Mouse (Mus musculus) myocyte (in vitro differentiated cells): ENCODE results near the gene Fto. TPM values are rescaled to one million over a fixed set of nuclear protein-coding genes. Genes with fewer than 3 reads are reported as not detected.

ENCODE experiments used
- H3K27me3 ChIP-seq: one replicate; pipeline ENCODE4 v1.6.1; 2011; ENCODE audit not compliant: control insufficient read depth, insufficient read depth, insufficient read length
- H3K36me3 ChIP-seq: one replicate; pipeline ENCODE4 v1.6.1; 2011; ENCODE audit not compliant: control insufficient read depth, insufficient read depth
- H3K4me2 ChIP-seq: one replicate; pipeline ENCODE4 v1.6.1; 2011; ENCODE audit warnings: low read depth, control low read depth
- H3K4me3 ChIP-seq: one replicate; pipeline ENCODE4 v1.5.1; 2011; ENCODE audit warnings: mild to moderate bottlenecking, control low read depth, moderate library complexity
- H3K79me2 ChIP-seq: one replicate; pipeline ENCODE4 v1.6.1; 2011; ENCODE audit not compliant: control insufficient read depth, insufficient read depth
- H3ac ChIP-seq: one replicate; pipeline ENCODE4 v1.6.1; 2011; ENCODE audit not compliant: control insufficient read depth, insufficient read length
- CEBPB ChIP-seq: IDR thresholded peaks from 2 replicates; pipeline ENCODE4 v1.6.1; 2011; ENCODE audit warnings: mild to moderate bottlenecking, moderate library complexity; ENCODE audit not compliant: poor library complexity, insufficient read depth, severe bottlenecking
- E2F4 ChIP-seq: IDR thresholded peaks from one replicate; pipeline ENCODE4 v1.6.1; 2011; ENCODE audit warnings: mild to moderate bottlenecking, control low read depth, moderate library complexity; ENCODE audit not compliant: insufficient read depth
- MAX ChIP-seq: IDR thresholded peaks from one replicate; pipeline ENCODE4 v1.6.1; 2011; ENCODE audit warnings: low read depth, mild to moderate bottlenecking, control low read depth
- MYOD1 ChIP-seq, 3 experiments: IDR thresholded peaks; one replicate each; pipeline ENCODE4 v1.6.1; 2011; ENCODE audit warnings: control low read depth in 2 of 3, low read depth in 2 of 3, mild to moderate bottlenecking in 2 of 3, moderate library complexity in 1 of 3; ENCODE audit not compliant: insufficient read length in 2 of 3, control insufficient read depth in 1 of 3
- MYOG ChIP-seq, 3 experiments: IDR thresholded peaks; one replicate each; pipeline ENCODE4 v1.6.1; 2011; ENCODE audit warnings: control low read depth in 2 of 3, low read depth in 2 of 3, mild to moderate bottlenecking in 2 of 3; ENCODE audit not compliant: insufficient read length in 2 of 3, control insufficient read depth in 1 of 3, insufficient read depth in 1 of 3
- POLR2A ChIP-seq: IDR thresholded peaks from one replicate; pipeline ENCODE4 v1.6.1; 2011; ENCODE audit warnings: low read depth, mild to moderate bottlenecking, control low read depth, moderate library complexity; ENCODE audit not compliant: insufficient read length
- POLR2AphosphoS2 ChIP-seq: IDR thresholded peaks from one replicate; pipeline ENCODE4 v1.6.1; 2011; ENCODE audit warnings: low read depth, control low read depth; ENCODE audit not compliant: insufficient read length
- REST ChIP-seq: IDR thresholded peaks from one replicate; pipeline ENCODE4 v1.6.1; 2011; ENCODE audit warnings: mild to moderate bottlenecking, control low read depth, moderate library complexity; ENCODE audit not compliant: insufficient read depth, insufficient read length
- SRF ChIP-seq: IDR thresholded peaks from one replicate; pipeline ENCODE4 v1.6.1; 2011; ENCODE audit warnings: low read depth; ENCODE audit not compliant: control insufficient read depth, insufficient read length
- TCF12 ChIP-seq: IDR thresholded peaks from one replicate; pipeline ENCODE4 v1.6.1; 2011; ENCODE audit warnings: mild to moderate bottlenecking, control low read depth; ENCODE audit not compliant: poor library complexity, insufficient read depth, severe bottlenecking
- TCF3 ChIP-seq: IDR thresholded peaks from one replicate; pipeline ENCODE4 v1.6.1; 2011; ENCODE audit warnings: low read depth, control low read depth; ENCODE audit not compliant: insufficient read length
- USF1 ChIP-seq: IDR thresholded peaks from one replicate; pipeline ENCODE4 v1.6.1; 2011; ENCODE audit warnings: low read depth, mild to moderate bottlenecking, control low read depth, moderate library complexity
- polyA plus RNA-seq: library from polyadenylated mRNA; unstranded; fragments of >200 nt; fragmentation: generic; extraction: Trizol; gene quantifications from one replicate; pipeline ENCODE4 v1.2.1, GENCODE M21; 2012; ENCODE audit warnings: missing spikeins

Gene Fto
- polyA plus RNA-seq, 1 experiment: 74.1 TPM

- no peak for TF ChIP-seq REST
- no peak for TF ChIP-seq MAX
- no peak for TF ChIP-seq POLR2A
- no peak for TF ChIP-seq MYOD1 (IDR thresholded peaks at IDR 0.05; ENCODE audit: control insufficient read depth in 1 of 3, insufficient read length in 2 of 3, low read depth in 2 of 3)
- no peak for TF ChIP-seq E2F4
- TF ChIP-seq TCF3: no peak
- TF ChIP-seq MYOG (IDR thresholded peaks at IDR 0.05; ENCODE audit: control insufficient read depth in 1 of 3, insufficient read depth in 1 of 3, insufficient read length in 2 of 3, low read depth in 2 of 3): no peak
- TF ChIP-seq SRF: no peak
- no peak for TF ChIP-seq USF1
- no peak for TF ChIP-seq TCF12
- TF ChIP-seq CEBPB: no peak
- no peak for TF ChIP-seq POLR2AphosphoS2
- Histone ChIP-seq H3K27me3 (no peaks in the 10 kb centered on the region), H3K36me3 (no peaks in the 10 kb centered on the region), H3K4me3 (no peak overlapping the region), H3K79me2 (no peaks in the 10 kb centered on the region), H3ac (no peak overlapping the region), H3K4me2 (no peak overlapping the region)
These were observed 257.5 kb downstream of the Fto start for GRCm38 (mm10) chr8:91570809-91571208.

GRCm38 (mm10) chr8:91571978-91572377 lies 258.7 kb downstream of the Fto start:
- H3ac ChIP-seq: no peak overlapping the region
- TF ChIP-seq E2F4: no peak
- TF ChIP-seq MYOG (IDR thresholded peaks at IDR 0.05; ENCODE audit: control insufficient read depth in 1 of 3, insufficient read depth in 1 of 3, insufficient read length in 2 of 3, low read depth in 2 of 3): no peak
- no peak for TF ChIP-seq SRF
- no peak for TF ChIP-seq REST
- TF ChIP-seq POLR2AphosphoS2: no peak
- TF ChIP-seq TCF3: no peak
- TF ChIP-seq POLR2A: no peak
- no peak for TF ChIP-seq USF1
- TF ChIP-seq MAX: no peak
- no peak for TF ChIP-seq TCF12
- TF ChIP-seq MYOD1 (IDR thresholded peaks at IDR 0.05; ENCODE audit: control insufficient read depth in 1 of 3, insufficient read length in 2 of 3, low read depth in 2 of 3): no peak
- H3K27me3 ChIP-seq: no peaks in the 10 kb centered on the region
- H3K36me3 ChIP-seq: no peaks in the 10 kb centered on the region
- H3K4me3 ChIP-seq: no peak overlapping the region
- no peaks in the 10 kb centered on the region for H3K79me2 ChIP-seq
- H3K4me2 ChIP-seq: no peak overlapping the region

GRCm38 (mm10) chr8:91572630-91573029 lies 259.3 kb downstream of the Fto start:
- H3ac ChIP-seq: no peak overlapping the region
- TF ChIP-seq MYOG (IDR thresholded peaks at IDR 0.05; ENCODE audit: control insufficient read depth in 1 of 3, insufficient read depth in 1 of 3, insufficient read length in 2 of 3, low read depth in 2 of 3) (peak in 1 of 3 experiments; percentile 3), POLR2A (no peak), USF1 (peak; percentile 6)
- H3K27me3 ChIP-seq: no peaks in the 10 kb centered on the region
- no peak overlapping the region for H3K4me2 ChIP-seq
- H3K79me2 ChIP-seq: no peaks in the 10 kb centered on the region
- no peaks in the 10 kb centered on the region for H3K36me3 ChIP-seq
- H3K4me3 ChIP-seq: no peak overlapping the region

GRCm38 (mm10) chr8:91575576-91575975 lies 262.3 kb downstream of the Fto start:
- Histone ChIP-seq H3K27me3 (no peaks in the 10 kb centered on the region), H3ac (no peak overlapping the region), H3K4me2 (no peak overlapping the region), H3K36me3 (no peaks in the 10 kb centered on the region), H3K79me2 (no peaks in the 10 kb centered on the region), H3K4me3 (no peak overlapping the region)
- TF ChIP-seq USF1: no peak
- TF ChIP-seq MAX: no peak
- TF ChIP-seq POLR2A: no peak
- no peak for TF ChIP-seq MYOG (IDR thresholded peaks at IDR 0.05; ENCODE audit: control insufficient read depth in 1 of 3, insufficient read depth in 1 of 3, insufficient read length in 2 of 3, low read depth in 2 of 3)
- TF ChIP-seq TCF12: no peak
- TF ChIP-seq CEBPB: no peak

GRCm38 (mm10) chr8:91576086-91576917 lies 263.0 kb downstream of the Fto start:
- Histone ChIP-seq H3K27me3 (no peaks in the 10 kb centered on the region), H3K36me3 (no peaks in the 10 kb centered on the region), H3ac (no peak overlapping the region), H3K79me2 (no peaks in the 10 kb centered on the region), H3K4me2 (no peak overlapping the region), H3K4me3 (no peak overlapping the region)
- no peak for TF ChIP-seq TCF12
- TF ChIP-seq POLR2AphosphoS2: no peak
- TF ChIP-seq CEBPB: no peak
- TF ChIP-seq MYOG (IDR thresholded peaks at IDR 0.05; ENCODE audit: control insufficient read depth in 1 of 3, insufficient read depth in 1 of 3, insufficient read length in 2 of 3, low read depth in 2 of 3): no peak
- no peak for TF ChIP-seq MYOD1 (IDR thresholded peaks at IDR 0.05; ENCODE audit: control insufficient read depth in 1 of 3, insufficient read length in 2 of 3, low read depth in 2 of 3)
- TF ChIP-seq MAX: no peak
- TF ChIP-seq POLR2A: no peak
- TF ChIP-seq TCF3: no peak
- no peak for TF ChIP-seq SRF
